Mouse (Mus musculus): ENCODE results near the gene Mxra8. TPM values are rescaled to one million over a fixed set of nuclear protein-coding genes. Genes with fewer than 3 reads are reported as not detected.
A peak's percentile ranks its signal among the peaks of the same experiment; 100 is the strongest.

Mxra8 gene
- polyA plus RNA-seq, 1 experiment from 2014 or later, result 0.19 TPM

DNA sequence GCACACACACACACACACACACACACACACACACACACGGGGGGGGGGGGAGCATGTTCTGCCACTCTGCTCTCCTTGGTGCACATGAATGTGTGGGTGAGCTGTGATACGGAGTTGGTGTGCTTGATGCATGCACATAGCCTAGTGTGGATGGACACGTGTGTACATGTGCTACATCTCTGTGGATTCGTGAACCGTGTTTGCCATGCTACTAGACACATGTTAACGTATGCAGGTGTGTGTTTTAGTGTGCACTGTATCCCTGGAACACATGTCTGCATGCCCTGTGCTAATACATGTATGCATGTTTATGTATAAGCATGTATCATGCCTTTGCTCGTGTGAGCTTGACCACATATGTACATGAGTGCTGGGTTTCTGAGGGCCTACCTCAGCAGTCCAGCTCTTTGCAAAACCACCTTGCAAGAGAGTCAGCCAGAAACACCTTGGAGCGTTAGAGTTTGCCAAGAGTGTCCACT lies 53.8 kb downstream of the Mxra8 start:
- peaks cover 55% of the 10 kb centered on the region for H3K79me2 ChIP-seq (ENCODE audit: inconsistent target)
- WGBS (ENCODE audit: missing documents), result 79% methylated on average over 7 of the region's 8 CpGs
- H3K27ac ChIP-seq, result no peak overlapping the region
- H3K36me3 ChIP-seq (ENCODE audit: inconsistent target), result peaks cover 4% of the 10 kb centered on the region; the same call in 1 of the 2 replicates
- peak overlapping the region; percentile 73 for H3K4me3 ChIP-seq (ENCODE audit: inconsistent target)

Other genes with a start within 250 kb of the Mxra8 start
- gene Slc35e2, start 238.3 kb upstream of the Mxra8 start, polyA plus RNA-seq (2018), result 4.6 to 4.9 TPM (median 4.8 TPM) in 3 replicates
- gene Cdk11b, start 214.8 kb upstream of the Mxra8 start, polyA plus RNA-seq (2018), result 67.8 to 153 TPM (median 75.9 TPM) in 3 replicates
- not detected in 3 replicates for gene Gm10563, start 194.3 kb upstream of the Mxra8 start, polyA plus RNA-seq (2018)
- not detected in 3 replicates for gene Mmp23, start 186.3 kb upstream of the Mxra8 start, polyA plus RNA-seq (2018)
- gene Mib2, start 170.5 kb upstream of the Mxra8 start, polyA plus RNA-seq (2018), result 9.5 to 29.7 TPM (median 12.3 TPM) in 3 replicates
- gene Fndc10, start 145.3 kb upstream of the Mxra8 start, polyA plus RNA-seq (2018), result 1.1 to 1.9 TPM (median 1.4 TPM) in 3 replicates
- 125 to 264 TPM (median 166 TPM) in 3 replicates for gene Ssu72, start 134.9 kb upstream of the Mxra8 start, polyA plus RNA-seq (2018)
- 0.10 to 1.0 TPM (median 0.32 TPM) in 3 replicates for gene Tmem240, start 104.9 kb upstream of the Mxra8 start, polyA plus RNA-seq (2018)
- gene Atad3a, start 78.6 kb upstream of the Mxra8 start, polyA plus RNA-seq (2018), result 11.3 to 32.7 TPM (median 12.1 TPM) in 3 replicates
- gene Vwa1, start 65.0 kb upstream of the Mxra8 start, polyA plus RNA-seq (2018), result 0.09 to 0.10 TPM in 2 of 3 replicates, not detected in the other
- gene Tmem88b, start 53.8 kb upstream of the Mxra8 start, polyA plus RNA-seq (2018), result not detected in 3 replicates
- not detected in 3 replicates for gene Ankrd65, start 49.2 kb upstream of the Mxra8 start, polyA plus RNA-seq (2018)
- 60.1 to 101 TPM (median 65.9 TPM) in 3 replicates for gene Mrpl20, start 36.8 kb upstream of the Mxra8 start, polyA plus RNA-seq (2018)
- 21.9 to 54.1 TPM (median 31.3 TPM) in 3 replicates for gene Ccnl2, start 27.2 kb upstream of the Mxra8 start, polyA plus RNA-seq (2018)
- gene Aurkaip1, start 8.4 kb upstream of the Mxra8 start, polyA plus RNA-seq (2018), result 66.8 to 92.5 TPM (median 68.1 TPM) in 3 replicates
- gene Dvl1, start 7.7 kb downstream of the Mxra8 start, polyA plus RNA-seq (2018), result 6.2 to 13.8 TPM (median 12.2 TPM) in 3 replicates
- gene Tas1r3, start 23.7 kb downstream of the Mxra8 start, polyA plus RNA-seq (2018), result 0.04 to 0.11 TPM in 2 of 3 replicates, not detected in the other
- 6.6 to 11.4 TPM (median 8.7 TPM) in 3 replicates for gene Cptp, start 29.8 kb downstream of the Mxra8 start, polyA plus RNA-seq (2018)
- 11.2 to 22.1 TPM (median 18.6 TPM) in 3 replicates for gene Ints11, start 29.9 kb downstream of the Mxra8 start, polyA plus RNA-seq (2018)
- gene Pusl1, start 52.1 kb downstream of the Mxra8 start, polyA plus RNA-seq (2018), result 12.4 to 21.3 TPM (median 17.4 TPM) in 3 replicates
- gene Acap3, start 52.1 kb downstream of the Mxra8 start, polyA plus RNA-seq (2018), result 8.2 to 8.7 TPM (median 8.3 TPM) in 3 replicates
- gene Ube2j2, start 104.2 kb downstream of the Mxra8 start, polyA plus RNA-seq (2018), result 55.7 to 67.6 TPM (median 65.4 TPM) in 3 replicates
- gene C1qtnf12, start 122.6 kb downstream of the Mxra8 start, polyA plus RNA-seq (2018), result 5.3 to 17.5 TPM (median 14.9 TPM) in 3 replicates
- 1.4 to 6.1 TPM (median 2.9 TPM) in 3 replicates for gene B3galt6, start 153.0 kb downstream of the Mxra8 start, polyA plus RNA-seq (2018)
- 261 to 438 TPM (median 289 TPM) in 3 replicates for gene Sdf4, start 153.2 kb downstream of the Mxra8 start, polyA plus RNA-seq (2018)
- 0.47 to 0.95 TPM (median 0.93 TPM) in 3 replicates for gene Tnfrsf4, start 174.2 kb downstream of the Mxra8 start, polyA plus RNA-seq (2018)
- gene Tnfrsf18, start 186.5 kb downstream of the Mxra8 start, polyA plus RNA-seq (2018), result 0.29 to 0.30 TPM in 2 of 3 replicates, not detected in the other
- gene Ttll10, start 219.7 kb downstream of the Mxra8 start, polyA plus RNA-seq (2018), result not detected in 3 replicates